Mouse (Mus musculus) liver, postnatal 0 days (tissue): Measurements from ENCODE around the gene Hbq1a.

ENCODE experiments used
- CTCF ChIP-seq: sonication (generic); IDR thresholded peaks from 2 replicates; pipeline ENCODE4 v1.5.1; 2016; ENCODE audit warnings: antibody characterized with exemption, low read depth
- EP300 ChIP-seq: IDR thresholded peaks from 2 replicates; pipeline ENCODE4 v1.6.1; 2016; ENCODE audit warnings: antibody characterized with exemption, low read depth, mild to moderate bottlenecking

- TF ChIP-seq CTCF = no peak
- no peak for TF ChIP-seq EP300
These were observed 43.3 kb upstream of the Hbq1a start for GRCm38 (mm10) chr11:32256566-32256965.
